Mouse (Mus musculus) myocyte (in vitro differentiated cells): ENCODE data around the gene Igf1r.

Source experiments
- E2F4 ChIP-seq: IDR thresholded peaks from one replicate; pipeline ENCODE4 v1.6.1; 2011; ENCODE audit warnings: mild to moderate bottlenecking, control low read depth, moderate library complexity; ENCODE audit not compliant: insufficient read depth
- TCF12 ChIP-seq: IDR thresholded peaks from one replicate; pipeline ENCODE4 v1.6.1; 2011; ENCODE audit warnings: mild to moderate bottlenecking, control low read depth; ENCODE audit not compliant: poor library complexity, insufficient read depth, severe bottlenecking
- TCF3 ChIP-seq: IDR thresholded peaks from one replicate; pipeline ENCODE4 v1.6.1; 2011; ENCODE audit warnings: low read depth, control low read depth; ENCODE audit not compliant: insufficient read length

- TF ChIP-seq TCF3 (no peak), TCF12 (no peak), E2F4 (no peak)
Measured at GRCm38 (mm10) chr7:68153269-68153668, 200.6 kb downstream of the Igf1r start.
